Mouse (Mus musculus): ENCODE measurements around the gene Nfkbiz.

DNA sequence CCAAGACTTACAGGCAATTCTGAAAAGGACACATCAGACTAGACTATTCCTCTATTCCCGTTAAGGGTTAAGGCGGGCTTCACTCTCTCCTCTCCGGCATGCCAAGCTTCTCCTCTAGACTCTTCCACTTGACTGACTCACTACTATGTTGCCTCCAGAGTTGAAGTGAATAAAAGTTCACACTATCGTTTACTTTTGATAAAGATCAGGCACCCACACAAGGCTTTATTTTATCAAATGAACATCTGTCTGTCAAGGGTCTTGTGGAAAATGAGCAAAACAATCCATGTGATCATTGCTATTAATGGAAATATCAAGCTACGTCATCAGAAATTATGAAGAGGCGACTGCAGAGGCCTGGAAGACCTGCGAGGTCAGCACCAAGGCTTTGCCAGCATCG is 9.0 kb upstream of the Nfkbiz start:
- no peak for TF ChIP-seq CTCF (conservative IDR thresholded peaks at IDR 0.05; ENCODE audit: low read length)
- no peak for TF ChIP-seq NANOG (IDR thresholded peaks at IDR 0.05; ENCODE audit: borderline replicate concordance, low read length)
